Mouse (Mus musculus) stomach, embryonic 16.5 days (tissue): Measurements from ENCODE around the gene Got1. TPM values are rescaled to one million over a fixed set of nuclear protein-coding genes. Genes with fewer than 3 reads are reported as not detected.

Source experiments
- ATAC-seq: fragments of 200-750 bp; cut with Nextera tagmentation; 2 replicates; pipeline ENCODE4 v1.8.0; 2017; ENCODE audit warnings: moderate number of reproducible peaks, moderate TSS enrichment; ENCODE audit not compliant: insufficient read depth, low FRiP score
- H3K27ac ChIP-seq: fragments of 300-500 bp; sonication (generic); 2 replicates; pipeline ENCODE4 v1.5.1; 2014; ENCODE audit warnings: low read length
- H3K27me3 ChIP-seq: fragments of 300-500 bp; sonication (generic); 2 replicates; pipeline ENCODE4 v1.6.1; 2014; ENCODE audit warnings: low read length, control low read depth, mixed read lengths; ENCODE audit not compliant: control insufficient read depth, insufficient read depth
- H3K36me3 ChIP-seq: fragments of 300-500 bp; sonication (generic); 2 replicates; pipeline ENCODE4 v1.6.1; 2014; ENCODE audit warnings: low read length; ENCODE audit not compliant: control insufficient read depth, insufficient read depth
- H3K4me1 ChIP-seq: fragments of 300-500 bp; sonication (generic); 2 replicates; pipeline ENCODE4 v1.6.1; 2014; ENCODE audit warnings: low read length, control low read depth, mixed read lengths; ENCODE audit not compliant: control insufficient read depth, insufficient read depth
- H3K4me2 ChIP-seq: fragments of 300-500 bp; sonication (generic); 2 replicates; pipeline ENCODE4 v1.6.1; 2014; ENCODE audit warnings: low read depth, low read length, mixed read lengths
- H3K4me3 ChIP-seq: fragments of 300-500 bp; sonication (generic); replicated peaks from 2 replicates; pipeline ENCODE4 v1.5.1; 2014; ENCODE audit warnings: mild to moderate bottlenecking, low read length
- H3K9ac ChIP-seq: fragments of 300-500 bp; sonication (generic); 2 replicates; pipeline ENCODE4 v1.6.1; 2014; ENCODE audit warnings: low read length
- H3K9me3 ChIP-seq: fragments of 300-500 bp; sonication (generic); replicated peaks from 2 replicates; pipeline ENCODE4 v1.6.1; 2016; ENCODE audit warnings: low read length, control low read depth; ENCODE audit not compliant: control insufficient read depth
- WGBS: fragments of 180-500 bp; shearing (Covaris S2); extraction: QIAGEN DNeasy Blood & Tissue Kit; methylation state at CpG from one replicate; pipeline ENCODE4 v1.1.7; 2014; 5-methylcytosine and 5-hydroxymethylcytosine counted together
- polyA plus RNA-seq: library from polyadenylated mRNA; unstranded; fragments of >200 nt; fragmentation: Nextera tagmentation; extraction: Ambion mirVana; gene quantifications from 2 replicates; pipeline ENCODE4 v1.2.1, GENCODE M21; 2015

The Got1 gene
- polyA plus RNA-seq, 1 experiment from 2014 or later, result 42.3 TPM

DNA sequence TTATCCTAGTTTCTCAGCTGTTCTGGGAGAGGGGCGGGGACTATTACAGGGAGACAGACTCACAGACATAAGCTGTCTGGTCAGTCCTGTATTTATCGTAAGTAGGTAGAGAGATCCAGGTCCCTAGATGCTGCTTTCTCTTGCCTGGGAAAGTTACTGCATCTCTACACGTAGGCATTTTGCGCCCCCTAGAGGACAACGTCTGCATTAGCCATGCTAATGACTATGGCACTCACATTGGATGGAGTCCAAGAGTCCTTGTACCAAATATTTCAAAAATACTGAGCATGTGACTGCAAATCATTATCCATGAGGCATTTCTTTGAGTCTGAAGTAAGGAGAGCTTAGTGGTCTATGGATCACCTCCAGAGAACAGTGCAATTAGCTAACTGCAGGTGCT, 45.5 kb downstream of the Got1 start:
- Histone ChIP-seq H3K4me1 (peaks cover 4% of the 10 kb centered on the region; the same call in 1 of the 2 replicates), H3K4me2 (no peak overlapping the region), H3K36me3 (no peaks in the 10 kb centered on the region), H3K9ac (no peak overlapping the region), H3K27ac (no peak overlapping the region), H3K27me3 (no peaks in the 10 kb centered on the region), H3K4me3 (no peak overlapping the region), H3K9me3 (no peaks in the 10 kb centered on the region)
- 18% methylated on average over 5 of the region's 5 CpGs for WGBS
- ATAC-seq, result no peak

DNA sequence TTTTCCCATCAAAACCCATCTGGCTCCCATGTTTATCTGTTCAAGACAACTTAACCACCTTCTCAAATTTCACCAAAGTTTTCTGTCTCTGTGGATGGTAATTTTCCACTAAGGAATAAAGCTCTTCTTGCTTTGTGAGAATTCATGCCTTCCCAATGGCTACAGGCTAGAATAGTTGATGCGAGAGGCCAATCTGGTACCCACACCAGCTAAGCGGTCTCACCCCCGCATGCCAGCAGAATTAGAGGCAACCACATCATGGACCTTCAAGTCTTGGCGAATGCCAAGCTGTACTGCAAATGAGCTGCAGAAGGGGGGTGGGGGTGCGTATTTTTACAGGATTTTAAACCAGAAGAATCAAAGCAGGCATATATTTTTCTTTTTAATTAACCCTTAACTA, 47.0 kb downstream of the Got1 start:
- WGBS, result 86% methylated on average over 5 of the region's 5 CpGs

DNA sequence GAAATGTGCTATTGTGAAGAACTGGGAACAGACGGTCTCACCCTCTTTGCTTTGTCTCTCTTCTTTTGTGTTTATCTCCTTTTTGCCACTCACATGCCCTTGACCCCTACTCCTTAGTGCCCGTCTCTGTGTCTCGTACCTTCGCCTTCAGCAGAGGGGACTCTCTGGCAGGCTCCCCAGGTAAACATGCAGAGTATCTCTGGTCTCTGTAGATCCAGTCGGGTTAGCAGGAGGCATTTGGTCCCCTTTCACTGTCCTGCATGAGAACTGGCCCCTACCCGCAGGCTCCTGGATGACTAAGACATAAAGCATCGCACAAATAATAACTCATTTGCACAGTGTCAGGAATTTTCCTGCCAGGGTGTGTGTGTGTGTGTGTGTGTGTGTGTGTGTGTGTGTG, 48.3 kb downstream of the Got1 start:
- Histone ChIP-seq H3K27ac (no peak overlapping the region), H3K4me3 (no peak overlapping the region), H3K9me3 (no peaks in the 10 kb centered on the region), H3K4me2 (no peak overlapping the region), H3K27me3 (no peaks in the 10 kb centered on the region), H3K4me1 (peaks cover 4% of the 10 kb centered on the region; the same call in 1 of the 2 replicates), H3K9ac (no peak overlapping the region), H3K36me3 (no peaks in the 10 kb centered on the region)
- WGBS, result 61% methylated on average over 7 of the region's 7 CpGs
- no peak for ATAC-seq

More for the DNA sequence above, 47.0 kb downstream of the Got1 start:
- H3K4me2 ChIP-seq, result no peak overlapping the region
- H3K36me3 ChIP-seq, result no peaks in the 10 kb centered on the region
- H3K4me3 ChIP-seq, result no peak overlapping the region
- H3K27ac ChIP-seq, result no peak overlapping the region
- ATAC-seq, result no peak
- peaks cover 4% of the 10 kb centered on the region; the same call in 1 of the 2 replicates for H3K4me1 ChIP-seq
- no peaks in the 10 kb centered on the region for H3K27me3 ChIP-seq
- H3K9me3 ChIP-seq, result no peaks in the 10 kb centered on the region
- H3K9ac ChIP-seq, result no peak overlapping the region

DNA sequence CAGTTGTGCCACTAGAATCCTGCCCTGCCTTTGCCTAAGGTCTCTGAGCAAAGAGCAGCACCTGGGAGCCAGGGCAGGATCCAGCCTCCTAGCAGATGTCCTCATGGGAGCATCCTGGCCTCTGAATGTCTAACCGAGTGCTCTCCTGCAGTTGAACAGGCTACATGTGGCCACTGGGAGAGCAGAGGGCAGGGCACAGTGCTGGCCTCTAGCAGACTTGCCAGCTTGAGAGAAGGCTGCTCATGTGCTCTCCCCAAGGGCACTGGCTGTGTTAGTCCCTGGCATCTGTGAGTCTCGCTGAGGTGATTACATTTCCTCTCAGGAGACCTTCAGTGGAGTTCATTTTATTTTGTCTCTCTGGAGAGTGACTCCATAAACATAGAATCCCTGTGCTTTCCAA, 48.8 kb downstream of the Got1 start:
- ATAC-seq, result no peak
- Histone ChIP-seq H3K9ac (no peak overlapping the region), H3K9me3 (no peaks in the 10 kb centered on the region), H3K27ac (no peak overlapping the region), H3K27me3 (no peaks in the 10 kb centered on the region), H3K4me3 (no peak overlapping the region), H3K4me1 (peaks cover 4% of the 10 kb centered on the region; the same call in 1 of the 2 replicates), H3K36me3 (no peaks in the 10 kb centered on the region), H3K4me2 (no peak overlapping the region)
- WGBS, result 52% methylated on average over 2 of the region's 2 CpGs

DNA sequence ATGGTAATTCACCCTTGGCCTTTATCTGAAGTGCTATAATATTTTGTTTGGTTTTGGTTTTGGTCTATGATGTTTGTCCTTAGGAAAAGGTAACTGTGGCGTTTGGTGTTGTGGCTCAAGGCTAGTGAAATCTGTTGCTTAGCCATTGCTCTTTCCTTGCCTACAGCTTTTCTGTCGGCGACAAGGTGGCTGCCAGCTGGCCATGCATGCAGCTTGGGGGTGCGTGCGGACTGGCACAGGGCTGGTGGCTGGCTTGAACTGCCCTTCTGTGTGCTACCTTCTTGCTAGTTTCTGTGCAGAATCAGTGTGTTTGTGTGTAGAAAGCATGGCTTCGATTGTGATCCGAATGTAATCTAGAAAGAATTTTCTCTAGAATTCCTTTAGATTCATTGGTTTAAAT, 51.6 kb downstream of the Got1 start:
- no peak overlapping the region for H3K27ac ChIP-seq

DNA sequence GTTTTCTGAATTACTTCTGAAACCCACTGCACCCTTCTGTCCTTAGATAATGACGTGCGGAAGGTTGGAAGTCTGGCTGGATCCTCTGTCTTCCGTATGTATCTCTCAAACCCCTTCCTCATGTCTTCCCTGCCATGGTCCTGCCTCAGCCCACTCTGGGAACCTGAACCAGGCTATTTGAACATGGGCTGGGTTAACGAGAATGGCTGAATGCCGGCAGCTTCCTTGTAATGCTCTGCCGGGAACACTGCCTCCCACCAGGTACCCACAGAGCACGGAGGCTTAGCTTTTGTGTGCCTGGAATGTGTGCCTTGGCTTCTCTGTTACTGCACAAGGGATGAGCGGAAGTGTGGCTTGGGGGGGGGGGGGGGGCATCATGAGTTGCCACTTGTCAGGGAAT, 52.1 kb downstream of the Got1 start:
- ATAC-seq, result no peak
- WGBS, result 87% methylated on average over 8 of the region's 8 CpGs

More for the DNA sequence above, 51.6 kb downstream of the Got1 start:
- Histone ChIP-seq H3K4me1 (no peaks in the 10 kb centered on the region), H3K36me3 (no peaks in the 10 kb centered on the region), H3K9ac (no peak overlapping the region), H3K27me3 (no peaks in the 10 kb centered on the region), H3K4me3 (no peak overlapping the region), H3K4me2 (no peak overlapping the region), H3K9me3 (no peaks in the 10 kb centered on the region)
- ATAC-seq, result no peak
- 85% methylated on average over 7 of the region's 7 CpGs for WGBS

DNA sequence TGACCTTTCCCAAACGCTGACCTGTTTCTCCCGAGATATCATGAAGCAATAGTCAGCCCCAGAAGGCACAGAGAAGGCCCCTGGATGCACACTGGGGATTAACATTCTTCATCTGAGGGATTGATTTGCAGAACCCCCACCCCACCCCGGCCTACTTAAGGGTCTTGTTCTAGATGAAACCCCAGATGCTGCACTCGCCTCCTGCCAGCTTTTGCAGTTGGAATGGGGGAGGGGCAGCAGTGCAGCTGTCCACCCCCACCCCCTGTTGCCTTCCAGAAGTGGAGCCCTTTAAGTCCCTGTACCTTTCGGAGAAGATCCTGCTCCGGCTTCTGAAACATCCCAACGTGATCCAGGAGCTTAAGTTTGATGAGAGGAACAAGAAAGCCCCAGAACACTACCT, 55.1 kb downstream of the Got1 start:
- Histone ChIP-seq H3K4me3 (no peak overlapping the region), H3K27me3 (no peaks in the 10 kb centered on the region), H3K9me3 (no peaks in the 10 kb centered on the region), H3K4me1 (no peaks in the 10 kb centered on the region), H3K4me2 (no peak overlapping the region), H3K9ac (no peak overlapping the region), H3K27ac (no peak overlapping the region), H3K36me3 (no peaks in the 10 kb centered on the region)
- WGBS, result 50% methylated on average over 7 of the region's 7 CpGs
- no peak for ATAC-seq

More for the DNA sequence above, 52.1 kb downstream of the Got1 start:
- no peaks in the 10 kb centered on the region for H3K27me3 ChIP-seq
- H3K9ac ChIP-seq, result no peak overlapping the region
- no peaks in the 10 kb centered on the region for H3K4me1 ChIP-seq
- H3K9me3 ChIP-seq, result no peaks in the 10 kb centered on the region
- H3K27ac ChIP-seq, result no peak overlapping the region
- no peak overlapping the region for H3K4me2 ChIP-seq
- no peak overlapping the region for H3K4me3 ChIP-seq
- no peaks in the 10 kb centered on the region for H3K36me3 ChIP-seq

DNA sequence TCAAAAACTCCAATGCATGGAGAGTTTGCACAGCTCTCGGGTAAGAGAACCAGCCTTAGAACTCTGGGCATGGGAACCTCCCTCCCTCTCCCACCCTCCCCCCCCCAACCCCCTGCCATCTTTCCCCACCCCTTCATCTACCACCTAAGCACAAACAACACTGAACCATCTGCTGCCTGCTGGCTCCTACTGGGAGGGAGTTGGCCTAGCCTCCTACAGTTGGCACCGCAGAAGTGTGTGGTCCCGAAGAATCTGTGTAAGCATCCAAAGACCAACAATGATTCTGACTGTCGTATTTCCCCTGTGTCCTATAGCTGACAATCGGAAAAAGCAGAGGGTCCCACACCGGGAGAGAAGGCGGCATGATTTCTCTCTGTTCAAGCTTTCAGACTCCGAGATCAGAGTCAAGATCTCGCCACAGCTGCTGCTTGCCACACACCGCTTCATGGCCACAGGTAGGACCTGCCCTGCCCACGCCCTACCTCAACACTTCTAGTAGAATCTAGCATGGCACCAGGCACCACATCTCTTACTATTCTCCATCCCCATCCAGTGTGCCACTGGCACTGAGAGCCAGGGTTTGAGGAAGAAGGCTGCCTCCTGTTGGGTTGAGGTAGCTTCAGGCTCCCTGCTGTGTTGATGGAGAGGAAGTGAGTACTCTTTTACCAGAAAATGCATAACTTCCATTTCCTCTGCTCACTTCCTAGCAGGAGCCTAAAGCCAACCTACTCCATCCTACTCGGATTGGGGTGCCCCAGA, 56.3 kb downstream of the Got1 start:
- Histone ChIP-seq H3K27ac (no peak overlapping the region), H3K9me3 (no peaks in the 10 kb centered on the region), H3K36me3 (no peaks in the 10 kb centered on the region), H3K4me2 (no peak overlapping the region), H3K9ac (no peak overlapping the region), H3K4me1 (no peaks in the 10 kb centered on the region), H3K4me3 (no peak overlapping the region), H3K27me3 (no peaks in the 10 kb centered on the region)
- 75% methylated on average over 12 of the region's 12 CpGs for WGBS
- no peak for ATAC-seq

DNA sequence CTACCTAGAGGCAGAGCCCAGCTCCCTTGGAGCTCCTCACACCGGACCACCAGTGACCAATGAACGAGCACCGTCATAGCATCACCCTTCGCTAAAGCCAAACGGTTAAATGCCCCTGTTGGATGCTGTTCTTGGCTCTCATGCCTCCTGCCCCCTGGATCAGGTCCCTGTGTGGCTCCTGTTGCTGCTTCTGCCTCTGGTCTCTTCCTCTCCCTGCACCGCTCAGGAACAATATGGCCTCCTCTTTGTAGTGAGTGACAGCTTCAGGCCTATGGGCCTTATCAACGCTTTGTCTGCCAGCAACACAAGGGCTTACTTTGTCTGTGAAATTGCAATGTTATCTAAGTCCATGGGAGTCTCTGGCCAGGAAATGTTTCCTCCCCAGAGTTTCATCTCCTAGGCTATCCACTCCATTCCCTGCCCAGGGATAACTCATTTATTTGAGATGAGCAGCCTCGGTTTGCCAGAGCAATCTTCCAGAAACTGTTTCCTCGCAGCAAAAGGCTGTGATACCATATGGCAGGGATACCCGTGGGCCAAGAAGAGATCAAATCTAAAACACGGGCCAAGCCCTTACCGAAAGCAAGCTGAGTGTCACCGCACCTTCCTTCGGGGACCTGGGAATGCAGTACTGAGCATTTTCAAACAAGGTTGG, 58.7 kb downstream of the Got1 start:
- H3K4me1 ChIP-seq, result no peaks in the 10 kb centered on the region
- H3K36me3 ChIP-seq, result no peaks in the 10 kb centered on the region
- no peak overlapping the region for H3K4me3 ChIP-seq
- ATAC-seq, result no peak
- no peaks in the 10 kb centered on the region for H3K9me3 ChIP-seq
- H3K9ac ChIP-seq, result no peak overlapping the region
- H3K27ac ChIP-seq, result no peak overlapping the region
- 92% methylated on average over 14 of the region's 14 CpGs for WGBS
- H3K27me3 ChIP-seq, result no peaks in the 10 kb centered on the region
- H3K4me2 ChIP-seq, result no peak overlapping the region
